Mouse (Mus musculus): ENCODE measurements around the gene Cdk2.

GRCm38 (mm10) chr10:128695992-128696807 lies 8.6 kb downstream of the Cdk2 start, which contains the start of gene Rab5b:
- no peak for TF ChIP-seq CTCF (IDR thresholded peaks at IDR 0.05)
- TF ChIP-seq EP300 (IDR thresholded peaks at IDR 0.05; ENCODE audit: insufficient read depth, low read depth, low read length): peak; percentile 53

Data from heart, adult 2 months (tissue).